Mouse (Mus musculus) forebrain, embryonic 14.5 days (tissue): ENCODE results near the gene Gm5891. TPM values are rescaled to one million over a fixed set of nuclear protein-coding genes. Genes with fewer than 3 reads are reported as not detected.
"Not testable (repeated sequence)": the region's sequence is repeated elsewhere in the genome, so short reads cannot be mapped to it uniquely, and the experiment has no call there.

Source experiments
- ATAC-seq: fragments of 200-750 bp; cut with Nextera tagmentation; 2 replicates; pipeline ENCODE4 v1.8.0; 2017; ENCODE audit warnings: mild to moderate bottlenecking, moderate library complexity
- DNase-seq: peaks from one replicate; pipeline ENCODE4 v3.0.0-alpha.2; 2015; ENCODE audit warnings: low spot score
- H3K27ac ChIP-seq: fragments of 300-500 bp; sonication (generic); 2 replicates; pipeline ENCODE4 v1.5.1; 2014; ENCODE audit warnings: low read depth, mild to moderate bottlenecking, control low read depth, low read length, moderate library complexity
- H3K27me3 ChIP-seq: fragments of 300-500 bp; sonication (generic); replicated peaks from 2 replicates; pipeline ENCODE4 v1.6.1; 2014; ENCODE audit warnings: low read length, control low read depth, mixed read lengths; ENCODE audit not compliant: control insufficient read depth, insufficient read depth
- H3K36me3 ChIP-seq: fragments of 300-500 bp; sonication (generic); 2 replicates; pipeline ENCODE4 v1.6.1; 2014; ENCODE audit warnings: low read length, control low read depth; ENCODE audit not compliant: control insufficient read depth, insufficient read depth
- H3K4me1 ChIP-seq: fragments of 300-500 bp; sonication (generic); 2 replicates; pipeline ENCODE4 v1.6.1; 2014; ENCODE audit warnings: antibody characterized with exemption, low read length, control low read depth; ENCODE audit not compliant: control insufficient read depth, insufficient read depth
- H3K4me2 ChIP-seq: fragments of 300-500 bp; sonication (generic); 2 replicates; pipeline ENCODE4 v1.6.1; 2014; ENCODE audit warnings: mild to moderate bottlenecking, control low read depth, low read length
- H3K4me3 ChIP-seq: fragments of 300-500 bp; sonication (generic); 2 replicates; pipeline ENCODE4 v1.5.1; 2014; ENCODE audit warnings: low read depth, low read length, control low read depth
- H3K9ac ChIP-seq: fragments of 300-500 bp; sonication (generic); 2 replicates; pipeline ENCODE4 v1.6.1; 2014; ENCODE audit warnings: mild to moderate bottlenecking, low read length, control low read depth, moderate library complexity
- H3K9me3 ChIP-seq: fragments of 300-500 bp; sonication (generic); replicated peaks from 2 replicates; pipeline ENCODE4 v1.6.1; 2016; ENCODE audit warnings: low read length, control low read depth, mixed read lengths; ENCODE audit not compliant: control insufficient read depth
- WGBS: fragments of 180-500 bp; shearing (Covaris S2); extraction: QIAGEN DNeasy Blood & Tissue Kit; methylation state at CpG from one replicate; pipeline ENCODE4 v1.1.7; 2014; 5-methylcytosine and 5-hydroxymethylcytosine counted together
- polyA plus RNA-seq: library from polyadenylated mRNA; unstranded; fragments of >200 nt; fragmentation: Nextera tagmentation; extraction: Ambion mirVana; gene quantifications from 2 replicates; pipeline ENCODE4 v1.2.1, GENCODE M21; 2014

The Gm5891 gene
- not detected in 2 replicates for polyA plus RNA-seq

GRCm38 (mm10) chr7:21921191-21921590, at the start of gene Gm5891:
Gm5891 (minus strand) TSS chr7:21921291.
- not testable (repeated sequence) for H3K9me3 ChIP-seq, H3K36me3 ChIP-seq, H3K9ac ChIP-seq, H3K4me2 ChIP-seq, H3K27ac ChIP-seq, H3K27me3 ChIP-seq, H3K4me1 ChIP-seq, DNase-seq, ATAC-seq, H3K4me3 ChIP-seq
- no CpG with 5 or more reads among the region's 1 CpGs for WGBS

Other genes with a start within 250 kb of the Gm5891 start
- gene Gm4175, start 159.8 kb downstream of the Gm5891 start, polyA plus RNA-seq = not detected in 2 replicates
- not detected in 2 replicates for gene Gm4177, start 124.6 kb downstream of the Gm5891 start, polyA plus RNA-seq
- gene Vmn1r135, start 88.9 kb downstream of the Gm5891 start, polyA plus RNA-seq = not detected in 2 replicates
- not detected in 2 replicates for gene Gm5725, start 77.0 kb downstream of the Gm5891 start, polyA plus RNA-seq
- not detected in 2 replicates for gene Vmn1r137, start 73.3 kb upstream of the Gm5891 start, polyA plus RNA-seq
- not detected in 2 replicates for gene Vmn1r138, start 107.6 kb upstream of the Gm5891 start, polyA plus RNA-seq
- not detected in 2 replicates for gene Gm6176, start 135.0 kb upstream of the Gm5891 start, polyA plus RNA-seq
- not detected in 2 replicates for gene Vmn1r139, start 147.8 kb upstream of the Gm5891 start, polyA plus RNA-seq
- gene Gm16451, start 197.0 kb upstream of the Gm5891 start, polyA plus RNA-seq = not detected in 2 replicates
- gene Gm10666, start 213.4 kb upstream of the Gm5891 start, polyA plus RNA-seq = not detected in 2 replicates
- not detected in 2 replicates for gene Vmn1r142, start 242.7 kb upstream of the Gm5891 start, polyA plus RNA-seq